Mouse (Mus musculus) CD4-positive, CD25-positive, alpha-beta regulatory T cell, adult 4 months (primary cell): ENCODE measurements around the gene Tnc. TPM values are rescaled to one million over a fixed set of nuclear protein-coding genes. Genes with fewer than 3 reads are reported as not detected.

Source experiments
- ATAC-seq: one replicate; pipeline ENCODE4 v1.8.0; 2017
- polyA plus RNA-seq, 2 experiments: library from polyadenylated mRNA; unstranded; fragments of 100-300 nt; shearing (Covaris generic); gene quantifications; one replicate each; pipeline ENCODE4 v1.2.1; 2017

The Tnc gene
- under 1 TPM; 0.11 to 0.16 TPM for polyA plus RNA-seq

DNA sequence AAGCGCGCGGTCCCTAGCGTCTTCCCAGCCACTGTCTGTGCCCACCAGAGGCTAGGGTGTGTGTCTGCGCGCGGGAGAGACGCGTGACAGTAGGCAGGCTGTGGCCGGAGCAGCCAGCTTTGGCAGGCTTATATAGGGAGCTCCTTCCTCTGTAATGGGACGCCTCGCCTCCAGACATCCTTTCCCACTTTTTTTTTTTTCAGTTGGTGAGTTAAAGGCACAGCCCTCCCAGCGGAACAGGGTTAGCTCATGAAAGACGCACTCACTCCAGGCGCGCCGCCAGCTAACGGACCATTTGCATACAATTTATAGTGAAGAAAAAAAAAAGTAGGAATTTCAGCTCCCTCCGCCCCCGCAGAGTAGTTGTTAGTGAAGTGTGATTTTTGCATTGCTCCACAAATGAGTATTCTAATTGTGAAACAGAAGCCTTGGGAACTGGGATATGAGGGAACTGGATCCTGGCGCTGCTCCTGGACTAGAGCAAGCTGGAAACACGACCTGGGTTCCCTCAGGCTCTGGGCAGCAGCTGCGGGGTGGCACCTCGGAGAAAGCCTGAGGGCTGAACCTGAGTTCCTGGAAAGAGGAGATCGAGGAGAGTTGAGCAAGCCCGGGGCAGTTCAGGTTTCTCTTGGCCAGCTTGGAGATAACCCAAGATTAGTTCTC lies at the start of gene Tnc:
Tnc (minus strand) TSS at position 185 of the 663 bp plus-strand sequence.
- no peak for ATAC-seq

DNA sequence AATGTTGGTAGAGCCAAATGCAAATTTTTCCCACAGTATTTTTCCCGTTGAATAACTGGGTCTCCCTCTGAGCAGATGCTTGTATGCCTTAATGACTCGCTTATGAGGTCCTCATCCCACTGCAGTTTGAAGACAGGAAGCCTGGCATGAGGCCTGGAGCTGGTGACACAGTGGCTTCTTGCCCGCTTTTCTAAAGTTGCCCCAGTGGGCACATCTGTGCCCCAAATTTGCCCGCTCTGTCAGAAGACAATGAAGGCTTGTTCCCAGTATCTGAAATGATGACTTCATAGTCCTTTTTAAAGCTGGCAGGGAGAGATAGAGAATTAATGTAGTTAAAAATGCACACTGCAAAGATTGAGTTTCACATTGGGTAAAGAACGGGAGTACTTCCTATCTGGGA lies 47.4 kb upstream of the Tnc start:
- ATAC-seq = no peak

DNA sequence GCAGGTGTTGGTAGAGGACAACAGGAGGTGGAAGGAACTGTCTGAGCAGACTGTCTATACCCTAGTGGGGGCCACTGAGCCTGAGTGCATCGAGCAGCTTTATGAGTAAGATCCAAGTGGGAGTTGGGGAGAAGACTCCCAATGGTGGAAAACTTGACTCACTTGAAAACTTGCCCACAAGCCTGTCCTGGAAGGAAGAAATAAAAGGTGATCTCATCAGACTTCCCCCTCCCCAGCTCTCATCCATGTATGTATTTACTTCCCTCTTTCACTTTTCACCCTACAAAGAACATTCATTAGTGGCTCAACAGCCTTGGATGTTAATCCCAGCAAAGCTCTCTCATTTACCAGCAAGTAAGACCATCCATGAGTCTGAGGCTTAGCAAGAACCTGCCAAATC lies 46.0 kb upstream of the Tnc start:
- ATAC-seq = no peak

DNA sequence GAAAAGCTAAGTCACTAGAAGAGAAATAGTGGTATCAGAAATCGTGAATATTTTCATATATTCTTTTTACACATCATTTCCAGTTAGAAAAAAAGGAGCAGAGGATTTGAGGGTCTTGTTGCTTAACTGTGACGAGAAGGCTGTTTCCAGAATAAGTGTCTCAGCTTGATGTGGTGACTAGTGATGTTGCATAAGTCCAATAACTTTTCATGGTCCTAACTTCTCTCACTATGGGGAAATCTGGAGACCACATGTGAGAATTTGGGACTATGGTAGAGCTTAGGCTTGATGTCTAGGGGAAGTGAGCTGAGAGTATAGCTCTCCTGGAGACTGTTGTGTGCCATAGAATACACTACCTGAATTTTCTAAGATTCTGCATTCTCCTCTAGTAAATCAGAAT lies 42.6 kb upstream of the Tnc start:
- ATAC-seq = no peak

DNA sequence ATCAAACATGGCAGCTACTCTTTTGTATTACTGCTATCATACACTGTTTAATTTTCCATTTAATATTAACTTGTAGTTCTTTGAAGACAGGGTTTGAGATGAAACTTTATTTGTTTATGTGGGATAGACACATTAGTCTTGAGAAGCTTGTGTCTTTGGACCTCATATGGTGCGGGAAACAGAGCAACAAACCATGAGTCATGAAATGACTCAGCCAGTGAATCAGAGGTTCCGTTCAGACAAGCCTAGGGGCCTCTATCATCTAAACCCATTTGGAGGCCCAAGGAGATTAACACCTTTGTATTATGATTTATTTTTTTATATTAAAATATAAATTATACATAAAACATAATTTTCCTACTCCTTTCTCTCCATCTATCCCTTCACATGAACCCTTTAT lies 40.9 kb upstream of the Tnc start:
- no peak for ATAC-seq

DNA sequence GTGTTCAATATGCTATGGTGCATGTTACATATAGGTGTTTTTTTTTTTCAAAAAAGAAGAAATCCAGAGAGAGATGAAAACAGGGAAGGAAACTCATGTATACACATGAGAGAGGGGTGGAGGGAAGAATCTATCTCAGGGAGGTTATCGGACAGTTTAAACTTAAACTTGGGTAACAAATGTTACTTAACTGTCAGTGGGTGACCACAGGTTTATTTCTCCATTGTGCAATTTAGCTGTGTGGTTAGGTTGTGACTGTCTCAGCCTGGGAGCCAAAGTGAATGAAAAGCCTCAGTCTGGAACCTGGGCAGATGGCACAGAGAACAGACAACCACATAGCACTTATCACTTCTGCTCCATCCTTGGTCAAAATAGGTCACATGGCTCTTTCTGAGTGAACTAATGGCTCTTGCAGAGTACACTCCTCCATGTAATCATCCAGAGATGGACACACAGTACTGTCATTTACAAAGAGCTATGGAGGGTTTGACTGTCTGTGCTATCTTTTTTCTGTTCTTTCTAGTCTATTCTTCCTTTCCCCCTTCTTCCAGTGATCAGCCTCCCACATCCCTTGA lies 39.3 kb upstream of the Tnc start:
- no peak for ATAC-seq

DNA sequence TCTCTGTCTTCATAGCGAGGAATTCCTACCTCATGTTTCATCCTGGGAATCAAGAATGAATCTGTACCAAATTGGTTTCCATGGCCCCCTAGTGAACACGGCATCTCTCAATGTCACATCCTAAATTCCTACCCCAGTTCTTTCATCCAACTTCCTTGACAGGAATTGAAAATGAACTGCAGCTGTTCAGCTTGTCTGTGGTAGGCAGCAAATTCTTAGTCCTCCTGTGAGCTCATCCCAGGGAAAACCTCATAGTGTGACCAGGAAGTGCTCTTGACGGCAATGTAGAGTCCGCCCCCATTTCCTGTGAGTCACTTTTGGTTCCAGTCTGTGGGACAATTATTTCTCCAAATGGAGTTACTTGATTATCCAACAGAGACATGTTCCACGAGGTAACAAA lies 37.0 kb upstream of the Tnc start:
- ATAC-seq = no peak

DNA sequence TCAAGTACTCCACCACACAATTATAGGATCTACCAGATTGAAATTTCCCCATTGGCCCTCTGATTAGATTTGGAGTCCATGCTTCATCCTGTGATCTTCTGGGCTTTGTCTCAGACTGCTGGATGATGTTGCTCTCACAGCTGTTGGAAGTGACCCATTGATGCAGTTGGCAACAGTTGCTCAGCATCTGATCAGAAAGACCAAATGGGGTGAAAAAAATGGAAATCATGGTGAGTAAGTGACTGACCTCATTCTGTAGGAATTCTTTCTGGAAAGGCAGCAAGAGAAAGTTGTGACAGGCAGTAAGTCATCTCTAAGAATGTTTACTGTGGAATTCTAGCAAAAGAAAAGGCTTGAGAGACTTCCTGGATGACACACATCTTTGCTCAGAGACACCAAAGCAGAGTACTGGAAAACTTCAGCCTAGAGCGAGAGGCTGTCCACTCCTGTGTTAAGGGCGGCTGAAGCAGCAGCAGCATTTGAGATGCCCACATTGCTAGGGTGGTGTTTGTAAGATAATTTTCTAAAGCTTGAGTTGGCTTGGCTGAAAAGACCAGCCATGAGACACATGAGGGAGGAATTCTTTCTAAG lies 31.3 kb upstream of the Tnc start:
- no peak for ATAC-seq

DNA sequence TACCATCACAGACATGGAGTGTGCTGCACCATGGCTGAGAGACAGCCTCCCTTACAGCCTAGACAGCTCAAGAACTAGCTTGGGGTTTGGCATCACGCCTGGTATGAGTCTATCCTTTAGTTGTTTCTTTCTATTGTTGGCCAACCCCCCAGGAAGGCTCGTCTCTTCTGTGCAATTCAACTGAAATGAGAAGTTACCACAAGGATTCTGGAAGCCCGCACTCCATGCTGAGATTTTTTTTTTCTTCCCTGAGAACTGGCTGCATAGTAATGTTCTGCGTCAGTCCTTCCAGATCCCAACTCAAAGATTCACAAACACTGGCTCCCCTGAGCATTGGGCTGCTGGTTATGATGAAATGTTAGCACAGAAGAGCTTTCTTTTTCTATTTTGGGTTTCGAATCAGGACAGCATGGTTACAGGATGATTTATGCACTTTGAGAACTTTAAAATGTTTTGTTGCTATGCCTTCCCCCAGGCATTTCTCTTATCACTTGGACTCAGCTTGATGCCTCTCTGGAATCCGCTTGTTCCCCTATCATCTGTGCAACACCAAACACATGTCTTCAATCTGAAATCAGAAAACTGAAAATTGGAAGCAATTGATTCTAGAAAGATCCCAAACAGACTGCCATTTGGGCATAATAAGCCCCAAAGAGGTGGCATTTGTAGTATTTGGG lies 29.7 kb upstream of the Tnc start:
- no peak for ATAC-seq

DNA sequence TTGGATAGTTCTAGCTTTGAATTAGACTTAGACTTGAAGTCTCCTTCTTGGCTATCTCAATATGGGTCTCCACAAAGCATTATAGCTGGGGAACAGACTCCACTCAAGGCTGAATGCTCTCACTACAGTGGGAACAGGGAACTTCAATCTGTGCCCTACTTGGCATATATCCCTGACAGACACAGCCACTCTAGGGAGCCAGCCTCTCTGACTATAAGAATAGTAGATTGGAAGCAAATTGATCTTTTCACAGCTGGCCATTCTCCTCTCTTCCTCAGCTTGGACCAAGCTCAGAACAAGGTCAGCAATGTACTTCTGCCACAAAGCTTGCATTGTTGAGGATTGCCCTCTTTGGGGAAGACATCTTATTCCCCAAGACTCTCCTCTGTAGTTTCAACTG lies 27.9 kb upstream of the Tnc start:
- no peak for ATAC-seq

DNA sequence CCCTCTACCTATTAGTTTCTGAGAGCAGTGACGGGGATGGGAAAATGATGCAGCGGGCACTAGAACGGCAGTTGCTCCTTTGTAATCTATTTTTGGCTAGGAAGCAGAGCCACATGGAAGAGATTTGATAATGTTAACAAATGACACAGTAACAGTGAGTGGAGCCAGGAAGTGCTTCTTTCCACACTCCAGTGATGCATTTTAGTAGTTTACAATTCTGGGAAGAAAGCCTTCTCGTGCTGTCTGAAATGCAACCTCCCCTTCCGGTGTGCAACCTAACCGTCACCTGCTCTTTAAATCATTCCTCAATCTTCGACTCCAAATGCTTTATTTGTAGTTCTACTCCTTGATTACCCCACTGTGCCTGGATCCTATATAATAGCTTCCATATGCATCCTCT lies 20.6 kb upstream of the Tnc start:
- ATAC-seq = no peak

DNA sequence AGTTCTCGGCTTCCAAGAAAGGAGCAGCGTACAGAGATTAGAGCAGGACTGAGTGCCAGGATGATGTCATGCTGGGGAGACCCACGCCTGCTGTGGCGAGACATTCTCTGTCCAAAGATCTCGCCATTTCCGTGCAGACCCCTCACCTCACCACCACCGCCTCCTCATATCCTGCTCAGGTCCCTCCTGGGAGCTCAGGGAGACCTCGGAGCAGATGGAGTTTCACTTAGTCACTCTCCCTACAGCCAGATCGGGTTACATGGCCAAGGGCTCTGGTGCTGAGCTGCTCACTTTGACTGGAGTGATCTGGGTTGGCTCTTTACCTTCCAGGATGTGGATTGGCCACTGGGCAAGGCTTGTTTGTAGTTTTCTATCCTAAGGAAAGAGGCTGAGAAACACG lies 18.5 kb upstream of the Tnc start:
- no peak for ATAC-seq

DNA sequence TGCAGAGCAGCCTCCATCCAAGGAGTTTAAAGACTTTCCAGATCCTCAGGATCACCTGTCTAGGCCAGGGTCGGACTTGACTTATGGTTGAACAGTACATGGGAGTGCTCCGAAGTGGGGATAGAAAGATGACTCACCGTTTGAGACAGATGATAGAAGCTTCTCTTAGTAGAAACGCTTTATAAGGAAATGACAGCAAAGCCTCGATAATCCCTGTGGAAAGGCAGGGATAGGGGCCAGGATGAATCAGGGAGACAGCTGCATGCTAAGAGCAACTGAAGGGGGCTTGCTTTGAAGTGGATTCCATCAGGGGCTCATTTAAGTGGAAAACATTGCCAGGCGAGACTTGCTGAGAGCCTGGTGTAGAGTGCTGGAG lies 12.0 kb upstream of the Tnc start:
- no peak for ATAC-seq

DNA sequence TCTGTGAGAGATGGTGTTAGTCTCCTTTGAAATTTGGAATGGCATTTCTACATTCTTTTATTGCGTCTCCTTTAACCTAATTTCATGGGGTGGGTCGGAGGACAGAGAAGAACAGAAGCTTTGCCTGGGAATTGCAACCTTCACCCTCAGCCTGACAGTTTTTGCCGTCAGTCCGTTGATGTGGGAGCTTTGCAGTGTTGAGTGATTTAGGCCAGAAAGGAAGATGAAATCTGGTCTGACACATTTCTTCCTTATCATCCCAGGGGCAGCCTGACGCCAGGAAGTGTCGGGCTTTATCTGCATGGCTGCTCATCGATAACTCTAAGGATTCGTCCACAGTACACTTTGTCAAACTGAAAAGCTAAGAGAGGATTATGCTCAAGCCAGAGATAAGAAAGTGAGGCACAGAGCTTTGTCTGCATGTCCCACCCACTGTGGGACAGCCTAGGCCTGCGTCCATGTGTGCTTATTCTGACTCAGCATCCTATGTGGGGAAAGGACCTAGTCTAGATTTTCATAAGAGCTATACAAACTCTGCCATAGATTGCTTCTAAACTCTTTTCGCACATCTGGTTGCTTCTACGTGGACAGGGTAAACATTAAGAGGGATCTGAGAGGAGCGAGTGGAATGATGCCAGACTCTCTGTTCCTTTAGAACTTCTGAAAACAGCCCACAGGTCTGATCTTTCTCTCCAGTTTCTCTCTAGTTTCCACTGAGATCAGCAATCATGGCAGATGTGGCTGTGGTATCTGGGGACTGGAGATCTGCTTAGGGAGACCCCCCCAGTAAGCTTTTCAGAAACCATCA lies 11.4 kb upstream of the Tnc start:
- ATAC-seq = no peak

DNA sequence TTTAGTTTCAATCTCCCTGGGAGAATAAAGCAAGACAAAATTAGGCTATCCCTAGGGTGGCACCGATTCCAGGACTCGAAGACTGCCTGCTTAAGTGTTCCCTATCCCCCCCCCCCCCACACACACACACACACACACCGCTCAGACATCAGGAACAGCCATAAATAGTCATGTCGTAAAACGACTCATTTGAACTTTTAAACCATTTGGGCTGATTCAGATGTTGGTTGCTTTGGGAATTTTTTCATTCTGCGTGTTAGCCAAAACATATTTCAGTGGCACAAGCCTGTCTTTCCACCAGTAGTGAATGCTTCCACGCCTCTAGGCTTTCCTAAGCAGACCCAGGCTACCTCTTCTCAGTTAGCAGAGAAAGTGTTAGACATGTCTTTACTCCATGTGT lies 1.4 kb upstream of the Tnc start:
- ATAC-seq = no peak

DNA sequence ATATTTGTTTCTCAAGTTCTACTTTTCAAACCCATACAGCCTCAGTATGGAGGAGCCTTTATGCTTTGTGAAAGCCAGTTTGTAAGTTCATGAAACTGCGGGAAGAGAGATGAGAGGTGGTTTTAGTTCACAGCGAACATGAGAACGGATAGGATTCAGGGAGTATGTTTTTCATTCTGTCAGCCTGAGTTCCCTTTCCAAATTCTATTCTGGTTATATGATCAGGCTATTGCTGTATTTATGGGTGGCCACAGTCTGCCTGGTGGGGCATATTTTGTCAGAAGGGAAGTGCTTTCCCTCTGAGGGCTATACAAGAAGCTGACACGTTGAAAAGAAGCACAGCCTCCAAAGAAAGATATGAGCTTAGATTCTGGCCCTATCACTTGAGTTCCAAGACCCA lies 2.9 kb downstream of the Tnc start:
- no peak for ATAC-seq

DNA sequence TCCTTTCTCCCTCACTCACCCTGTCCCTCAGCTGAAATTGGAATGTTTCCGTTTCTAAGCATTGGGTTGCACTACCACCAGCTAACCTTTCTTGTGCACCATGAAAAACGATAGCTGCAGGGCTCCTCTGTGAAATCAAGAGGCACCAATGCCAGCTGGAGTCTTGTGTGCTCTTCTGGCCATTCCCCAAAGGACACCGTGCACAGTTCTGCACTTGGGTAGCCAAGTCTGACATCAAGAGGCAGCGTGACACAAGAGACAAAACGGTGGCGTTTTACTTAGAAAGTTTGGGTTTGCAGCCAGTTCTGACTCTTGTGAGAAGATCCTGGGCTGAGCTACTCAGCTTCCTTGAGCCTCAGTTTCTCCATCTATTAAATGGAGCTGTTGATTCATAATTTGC lies 3.4 kb downstream of the Tnc start:
- ATAC-seq = no peak

DNA sequence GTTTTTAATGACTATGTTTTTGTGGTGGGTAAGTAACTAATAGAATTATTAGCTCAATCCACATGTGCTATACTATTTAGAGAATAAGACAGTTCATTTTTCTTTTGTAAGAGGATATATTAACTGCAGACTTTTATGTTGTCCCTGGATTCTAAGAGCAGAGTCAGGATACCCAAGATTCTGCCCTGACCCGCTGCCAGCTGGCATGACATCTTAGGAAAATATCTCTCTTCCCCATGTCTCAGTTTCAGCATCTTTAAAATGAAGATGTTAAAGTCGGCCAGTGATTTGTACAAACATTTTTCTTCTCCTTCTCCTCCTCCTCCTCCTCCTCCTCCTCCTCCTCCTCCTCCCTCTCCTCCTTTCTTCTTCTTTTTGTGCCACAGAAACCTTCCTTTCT lies 7.7 kb downstream of the Tnc start:
- ATAC-seq = no peak

DNA sequence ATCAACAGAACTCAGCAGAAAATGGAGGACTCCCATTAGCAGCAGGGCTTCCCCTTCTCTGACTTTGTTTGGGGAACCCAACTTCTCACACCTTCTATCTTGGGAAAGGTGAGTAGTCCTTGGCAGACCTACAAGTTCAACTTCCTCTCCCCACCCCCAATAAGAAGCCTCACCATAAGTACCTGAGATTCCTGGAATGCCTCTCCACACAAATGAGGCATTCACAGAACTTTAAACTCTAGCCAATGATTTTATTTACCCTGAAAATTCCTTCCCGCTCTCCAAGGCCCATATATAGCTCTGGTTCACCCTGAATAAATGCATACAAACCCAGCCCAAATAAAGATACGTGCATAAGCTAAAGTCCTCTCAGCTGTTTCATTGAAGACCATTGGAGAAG lies 9.3 kb downstream of the Tnc start:
- ATAC-seq = no peak

DNA sequence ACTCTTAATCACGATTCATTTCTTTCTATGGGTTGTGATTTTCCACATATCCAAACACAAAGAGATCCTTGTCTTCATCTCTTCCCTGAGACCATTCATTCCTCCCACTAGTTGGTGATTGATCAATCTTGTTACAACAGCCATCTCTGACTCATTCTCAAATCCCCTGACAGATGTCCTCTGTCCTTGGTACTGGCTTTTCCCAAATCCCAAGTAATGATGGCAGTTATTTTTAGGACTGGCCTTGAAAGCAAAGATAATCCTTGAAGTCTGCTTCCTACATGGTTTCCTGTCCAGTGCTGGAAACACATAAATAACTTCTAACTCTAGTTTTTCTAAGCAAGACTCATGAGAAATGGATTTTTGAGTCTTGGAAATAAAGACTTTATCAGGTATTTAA lies 12.1 kb downstream of the Tnc start:
- no peak for ATAC-seq

DNA sequence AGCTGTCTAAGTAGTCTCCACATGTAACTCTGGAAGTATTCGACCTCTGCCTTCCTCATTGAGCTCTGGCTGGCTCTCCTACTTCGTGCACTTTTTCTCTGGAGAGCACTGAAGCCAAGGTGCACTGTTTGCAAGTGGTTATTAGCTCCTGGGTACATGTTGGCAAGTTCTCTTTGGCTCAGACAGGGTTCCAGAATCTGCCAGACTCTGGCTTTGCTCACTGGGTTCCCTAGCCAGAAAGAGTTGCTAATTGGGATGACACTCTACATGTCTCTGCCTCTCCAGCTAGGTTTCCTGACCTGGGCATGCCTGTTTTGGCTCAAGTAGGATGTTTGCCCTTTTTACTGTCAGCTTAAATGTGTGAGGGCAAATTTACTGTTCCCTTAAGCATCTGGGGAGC lies 13.6 kb downstream of the Tnc start:
- ATAC-seq = no peak

DNA sequence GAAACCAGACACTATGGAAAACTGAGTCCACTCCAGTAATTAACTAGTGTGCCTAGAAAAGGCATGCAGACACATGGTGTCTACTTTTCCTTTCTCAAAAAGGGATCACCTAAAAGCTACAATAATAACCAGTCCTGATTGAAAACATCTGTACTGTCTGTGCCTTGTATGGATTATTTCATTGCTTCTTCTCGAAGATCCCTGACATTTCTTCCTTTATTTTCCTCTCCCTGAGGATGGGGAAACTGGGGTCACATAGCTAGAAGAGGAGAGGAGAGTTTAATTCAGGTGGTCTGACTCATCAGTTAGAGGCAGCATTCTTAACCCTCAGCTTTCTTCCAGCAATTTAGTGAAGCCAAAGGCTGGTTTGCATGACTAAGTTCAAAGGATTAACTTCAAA lies 17.3 kb downstream of the Tnc start:
- no peak for ATAC-seq

DNA sequence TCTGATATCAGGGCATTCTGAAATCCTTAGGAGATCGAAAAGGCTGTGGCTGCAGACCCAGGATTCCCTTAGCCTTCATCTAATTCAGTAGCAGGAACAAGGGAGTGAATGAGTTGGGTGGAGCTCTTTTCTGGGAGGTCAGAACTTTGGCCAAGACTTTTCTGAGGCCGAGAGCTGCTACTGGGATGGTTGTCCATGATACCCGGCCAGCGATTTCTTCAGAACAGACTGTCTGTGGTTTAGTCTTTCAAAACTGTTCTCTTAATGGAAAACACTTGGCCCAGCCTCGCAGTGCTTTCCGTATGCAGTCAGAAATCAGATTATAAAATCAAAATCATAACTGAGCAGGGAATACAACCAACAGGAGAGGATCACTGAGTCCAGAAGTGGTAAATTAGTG lies 21.2 kb downstream of the Tnc start:
- no peak for ATAC-seq
